Mouse (Mus musculus): ENCODE measurements around the gene Mmp24. TPM values are rescaled to one million over a fixed set of nuclear protein-coding genes. Genes with fewer than 3 reads are reported as not detected.

Gene Mmp24
- total RNA-seq, 2 experiments from 2014 or later = 0.11 TPM; not detected in 1

GRCm38 (mm10) chr2:155860102-155860501, 85.0 kb downstream of the Mmp24 start:
- DNase-seq = no peak

- no peak for DNase-seq
Observed at GRCm38 (mm10) chr2:155861581-155861980, 86.4 kb downstream of the Mmp24 start.

GRCm38 (mm10) chr2:155862573-155863300, 87.6 kb downstream of the Mmp24 start:
- no peak for DNase-seq

- no peak for DNase-seq
Observed at GRCm38 (mm10) chr2:155863301-155863867, 88.2 kb downstream of the Mmp24 start.

Other genes with a start within 250 kb of the Mmp24 start
- 10 to 100 TPM in 1 of 2 experiments, 1 to 10 TPM in 1; 9.2 to 10.4 TPM for gene Gss, start 182.5 kb upstream of the Mmp24 start, total RNA-seq (2021)
- gene Myh7b, start 164.1 kb upstream of the Mmp24 start, total RNA-seq (2021) = 1 to 10 TPM; 1.3 to 2.3 TPM
- 10 to 100 TPM; 83.4 to 94.8 TPM for gene Trpc4ap, start 83.0 kb upstream of the Mmp24 start, total RNA-seq (2021)
- gene Edem2, start 45.9 kb upstream of the Mmp24 start, total RNA-seq (2021) = 1 to 10 TPM; 7.2 to 9.0 TPM
- not detected for gene Gm17581, start 39.5 kb upstream of the Mmp24 start, total RNA-seq (2021)
- 10 to 100 TPM; 11.7 to 11.9 TPM for gene Procr, start 24.2 kb upstream of the Mmp24 start, total RNA-seq (2021)
- gene BC029722, start 44.1 kb downstream of the Mmp24 start, total RNA-seq (2021) = 10 to 100 TPM; 14.3 to 16.9 TPM
- gene Eif6, start 51.6 kb downstream of the Mmp24 start, total RNA-seq (2021) = 10 to 100 TPM; 58.0 to 63.8 TPM
- not detected for gene Fam83c, start 59.5 kb downstream of the Mmp24 start, total RNA-seq (2021)
- 100 to 1,000 TPM in 1 of 2 experiments, 10 to 100 TPM in 1; 92.3 to 108 TPM for gene Uqcc1, start 155.0 kb downstream of the Mmp24 start, total RNA-seq (2021)
- gene Gm15557, start 165.4 kb downstream of the Mmp24 start, total RNA-seq (2021) = not detected
- under 1 TPM in 1 of 2 experiments, not detected in 1; 0.14 TPM for gene Gdf5, start 170.0 kb downstream of the Mmp24 start, total RNA-seq (2021)
- 10 to 100 TPM in 1 of 2 experiments, 1 to 10 TPM in 1; 7.8 to 11.7 TPM for gene Cep250, start 181.1 kb downstream of the Mmp24 start, total RNA-seq (2021)
- under 1 TPM; 0.49 to 0.63 TPM for gene 6430550D23Rik, start 232.6 kb downstream of the Mmp24 start, total RNA-seq (2021)
- 10 to 100 TPM; 78.1 to 84.4 TPM for gene Ergic3, start 232.7 kb downstream of the Mmp24 start, total RNA-seq (2021)